ENCODE assay signal across 25 mouse cellular contexts in genomic region chr10:99209146-99209800, GRCm38 (mm10). TPM values are rescaled to one million over a fixed set of nuclear protein-coding genes. Genes with fewer than 3 reads are reported as not detected.
A peak's percentile ranks its signal among the peaks of the same experiment; 100 is the strongest.
DNase-seq lines count a peak whose midpoint lies in the region; TF ChIP-seq lines count a peak whose summit lies in the region.
"Had no signal": no experiment of that assay in that cellular context is flagged by ENCODE, and none has a peak within 500 bp of the region (broad histone marks: within the 10 kb centered on the region; RNA-seq: fewer than 3 reads in every experiment).

No protein-coding gene starts in this region.

- H3K27me3 ChIP-seq in liver, adult 2 months (ENCODE audit: control insufficient read depth, insufficient read depth, low read length) = no peaks in the 10 kb centered on the region
- H3K27me3 ChIP-seq: embryonic facial prominence, embryonic 12.5 days; heart, embryonic 12.5 days; intestine, embryonic 15.5 days; limb, embryonic 15.5 days; midbrain, embryonic 13.5 days; neural tube, embryonic 12.5 days had no signal

- H3K9ac ChIP-seq in liver, adult 2 months (ENCODE audit: low read depth, low read length) = no peak overlapping the region
- H3K9ac ChIP-seq: embryonic facial prominence, embryonic 12.5 days; heart, embryonic 12.5 days; hindbrain, embryonic 14.5 days; intestine, embryonic 15.5 days; limb, embryonic 15.5 days; liver, postnatal 0 days; midbrain, embryonic 13.5 days; neural tube, embryonic 12.5 days had no signal

- H3K4me1 ChIP-seq in liver, adult 2 months (ENCODE audit: control insufficient read depth, insufficient read depth, low read length) = peaks cover 35% of the 10 kb centered on the region
- H3K4me1 ChIP-seq: heart, embryonic 12.5 days; intestine, embryonic 15.5 days had no signal

- no peaks in the 10 kb centered on the region for H3K79me2 ChIP-seq in liver, adult 2 months (ENCODE audit: control insufficient read depth, insufficient read depth, low read length)

- H3K27ac ChIP-seq in liver, adult 2 months (replicated peaks; ENCODE audit: insufficient read depth, low read depth, low read length) = peak overlapping the region; percentile 38
- H3K27ac ChIP-seq: embryonic facial prominence, embryonic 12.5 days; hindbrain, embryonic 14.5 days; intestine, embryonic 15.5 days; layer of hippocampus, adult 2 months; limb, embryonic 15.5 days; midbrain, embryonic 13.5 days; neural tube, embryonic 12.5 days; stomach, postnatal 0 days had no signal

- intact Hi-C loops in heart, postnatal 36 days (cut with DNase I) = no loop called here

- TF ChIP-seq POLR2A in liver, adult 2 months (IDR thresholded peaks at IDR 0.05; ENCODE audit: extremely low read depth, insufficient read depth, low read length) = no peak

- H3K4me3 ChIP-seq in liver, adult 2 months (ENCODE audit: insufficient read depth, low read depth, low read length) = no peak overlapping the region
- H3K4me3 ChIP-seq: embryonic facial prominence, embryonic 12.5 days; erythroblast, embryonic 14.5 days; heart, embryonic 12.5 days; intestine, embryonic 15.5 days; layer of hippocampus, adult 2 months; limb, embryonic 15.5 days; midbrain, embryonic 13.5 days; neural tube, embryonic 12.5 days had no signal

- WGBS in liver, adult 2 months = 50% methylated on average over 13 of the region's 13 CpGs

- peak; percentile 91 for DNase-seq in heart, adult 11 months
- DNase-seq in heart, postnatal 36 days = no peak
- peak; percentile 89 for DNase-seq in liver, adult 2 months (ENCODE audit: extremely low read depth, low read depth, low spot score)
- DNase-seq in liver (no peak), adipocyte (ENCODE audit: low spot score) (peak; percentile 60)
- DNase-seq in embryo, embryonic 10 days (ENCODE audit: low spot score) = no peak
- no peak for DNase-seq in ovary, adult 18-20 months (ENCODE audit: low spot score)
- DNase-seq: B cell, adult 2 months; cerebellum, adult 8-10 months; gastrocnemius, postnatal 36 days; heart, postnatal 14 days; liver, postnatal 0 days; lung, postnatal 10 days; right cerebral cortex, adult 18-20 months; thymus, postnatal 36 days had no signal

- TF ChIP-seq CTCF in liver, adult 2 months (IDR thresholded peaks at IDR 0.05; ENCODE audit: low read depth, low read length) = no peak

- no peaks in the 10 kb centered on the region for H3K36me3 ChIP-seq in liver, adult 2 months (ENCODE audit: control insufficient read depth, insufficient read depth, low read length)
- H3K36me3 ChIP-seq: embryonic facial prominence, embryonic 12.5 days; heart, embryonic 12.5 days; intestine, embryonic 15.5 days; limb, embryonic 15.5 days; midbrain, embryonic 13.5 days; neural tube, embryonic 12.5 days had no signal

RNA-seq across cellular contexts. Expression of gene Dusp6, which starts 53.8 kb away (rescaled TPM):
- 10 to 100 TPM; 16.2 to 21.7 TPM for total RNA-seq in heart, postnatal 36 days (2021)
- total RNA-seq in liver, adult 2 months (2014; rRNA removed) = 29.3 and 29.9 TPM in 2 replicates
- polyA plus RNA-seq in liver, adult 2 months (2012; rRNA removed) = 45.5 and 48.4 TPM in 2 replicates

Comparison
In these comparisons a context has a peak if more than half of its experiments do, and no peak if none do; other contexts are left out.
1. DNase-seq: peak in heart, adult 11 months (single experiment), liver, adult 2 months (single experiment) and adipocyte (single experiment); none in heart, postnatal 36 days (0 of 2), liver (single experiment), embryo, embryonic 10 days (single experiment) and ovary, adult 18-20 months (single experiment).